Mouse (Mus musculus) heart, postnatal 10 days (tissue): ENCODE data around the gene Six5. TPM values are rescaled to one million over a fixed set of nuclear protein-coding genes. Genes with fewer than 3 reads are reported as not detected.

Experiments used
- DNase-seq, 2 experiments: peaks; one replicate each; pipeline ENCODE4 v3.0.0; 2021
- intact Hi-C: fragments of 180-260 bp; cut with DNase I; formaldehyde crosslinking; loops from one replicate; pipeline ENCODE4 v1.15.1; 2025
- total RNA-seq, 2 experiments: library from RNA; stranded (reverse); gene quantifications; 2 replicates each; pipeline ENCODE4 v1.2.3; 2021

The Six5 gene
- total RNA-seq, 2 experiments from 2014 or later = 7.9 to 11.2 TPM

- DNase-seq = peak; percentile 73 to 75
- intact Hi-C loops = no loop called here
Measured at GRCm38 (mm10) chr7:19094826-19095750, 694 bp downstream of the Six5 start.

GRCm38 (mm10) chr7:19095751-19096110 is 1.3 kb downstream of the Six5 start:
- intact Hi-C loops = no loop called here
- peak; percentile 80 for DNase-seq

- no peak for DNase-seq
- intact Hi-C loops = no loop called here
Measured at GRCm38 (mm10) chr7:19096421-19096976, 2.1 kb downstream of the Six5 start.

DNA sequence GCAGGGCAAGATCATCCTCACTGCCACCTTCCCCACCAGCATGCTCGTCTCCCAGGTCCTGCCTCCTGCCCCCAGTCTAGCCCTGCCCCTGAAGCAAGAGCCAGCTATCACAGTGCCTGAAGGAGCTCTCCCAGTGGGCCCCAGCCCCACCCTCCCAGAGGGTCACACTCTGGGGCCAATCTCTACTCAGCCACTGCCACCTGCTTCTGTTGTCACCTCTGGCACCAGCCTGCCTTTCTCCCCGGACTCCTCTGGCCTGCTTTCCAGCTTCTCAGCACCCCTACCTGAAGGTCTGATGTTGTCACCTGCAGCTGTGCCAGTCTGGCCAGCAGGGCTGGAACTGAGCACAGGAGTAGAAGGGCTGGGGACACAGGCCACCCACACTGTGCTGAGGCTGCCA is 2.8 kb downstream of the Six5 start:
- peak; percentile 55 to 58 for DNase-seq
- intact Hi-C loops = no loop called here

DNA sequence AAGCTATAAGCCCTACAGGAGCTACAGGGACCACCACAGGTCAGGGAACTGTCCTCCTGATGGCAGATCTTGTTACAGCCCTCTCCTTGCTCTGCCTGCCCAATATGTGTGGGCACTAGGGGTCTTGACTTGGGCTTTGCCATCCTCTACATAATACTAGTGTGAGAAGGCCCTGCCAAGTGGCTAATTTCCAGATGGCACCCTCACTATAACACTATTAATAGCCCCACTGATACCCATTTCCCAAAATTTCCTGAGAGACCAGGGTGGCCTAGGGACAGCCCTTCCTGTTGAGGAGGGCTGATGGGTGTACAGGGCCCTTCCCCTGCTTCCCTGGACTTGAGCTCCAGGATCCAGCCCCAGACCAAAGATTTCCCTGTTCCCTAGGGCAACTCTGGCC is 3.5 kb downstream of the Six5 start:
- intact Hi-C loops = no loop called here
- peak; percentile 84 to 85 for DNase-seq

- no peak for DNase-seq
- intact Hi-C loops = no loop called here
Measured at GRCm38 (mm10) chr7:19098811-19099210, 4.4 kb downstream of the Six5 start.

DNA sequence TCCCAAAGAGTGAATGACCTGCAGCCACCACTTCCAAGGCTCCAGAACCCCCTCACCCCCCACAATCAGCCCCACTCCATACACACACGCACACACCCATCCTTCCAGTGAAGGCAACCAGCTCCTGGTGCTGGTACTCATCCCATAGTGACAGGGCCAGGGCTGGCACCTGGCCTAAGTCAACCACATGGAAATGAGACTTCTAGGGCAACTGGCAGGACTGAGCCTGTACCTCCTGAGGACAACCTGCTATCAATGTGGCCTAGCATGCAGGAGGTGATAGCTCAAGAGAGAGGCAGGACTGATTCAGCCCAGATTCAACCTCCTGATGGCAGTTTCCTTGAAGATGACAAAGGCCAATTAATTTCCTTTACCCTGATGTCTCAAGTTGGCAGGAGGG is 5.9 kb downstream of the Six5 start:
- DNase-seq = no peak
- intact Hi-C loops = no loop called here

DNA sequence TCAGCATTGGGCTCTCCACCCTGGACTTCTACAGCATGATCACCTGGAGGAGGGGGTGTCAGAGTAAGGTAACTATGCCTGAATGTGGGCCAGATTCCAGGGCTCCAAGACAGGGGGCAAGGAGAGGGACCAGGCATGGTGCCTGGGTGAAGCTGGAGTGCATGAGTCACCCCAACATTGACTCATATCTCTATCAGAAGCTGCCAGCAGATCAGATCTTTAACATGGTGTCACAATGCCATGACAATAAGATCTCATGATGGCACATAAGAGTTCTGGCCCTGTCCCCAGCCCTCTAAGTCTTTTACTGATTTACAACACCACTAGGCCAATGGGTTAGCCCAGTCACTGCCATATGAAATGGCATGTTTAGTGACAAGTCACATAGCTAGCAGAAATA is 9.3 kb downstream of the Six5 start:
- no peak for DNase-seq
- intact Hi-C loops = no loop called here

GRCm38 (mm10) chr7:19104486-19104885 is 10.1 kb downstream of the Six5 start:
- intact Hi-C loops = no loop called here
- DNase-seq = no peak

- no peak for DNase-seq
- intact Hi-C loops = no loop called here
Measured at GRCm38 (mm10) chr7:19107436-19107835, 13.0 kb downstream of the Six5 start.

DNA sequence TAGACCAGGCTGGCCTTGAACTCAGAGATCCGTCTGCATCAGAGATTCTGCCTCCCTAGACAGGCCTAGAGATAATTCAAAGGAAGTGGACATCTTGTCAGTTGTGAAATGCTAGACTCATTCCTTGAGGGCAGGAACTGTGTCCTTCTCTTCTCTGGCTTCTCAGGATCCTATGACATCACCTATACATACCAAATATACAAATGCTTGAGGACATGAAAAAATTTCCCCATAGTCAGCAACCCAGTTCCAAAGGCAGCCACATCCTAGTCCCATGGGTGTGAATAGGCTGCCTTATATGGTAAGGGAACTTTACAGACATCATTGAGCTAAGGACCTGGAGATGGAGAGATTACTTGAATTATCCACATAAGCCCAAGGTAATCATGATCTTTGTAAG is 15.2 kb downstream of the Six5 start:
- intact Hi-C loops = no loop called here
- no peak for DNase-seq

DNA sequence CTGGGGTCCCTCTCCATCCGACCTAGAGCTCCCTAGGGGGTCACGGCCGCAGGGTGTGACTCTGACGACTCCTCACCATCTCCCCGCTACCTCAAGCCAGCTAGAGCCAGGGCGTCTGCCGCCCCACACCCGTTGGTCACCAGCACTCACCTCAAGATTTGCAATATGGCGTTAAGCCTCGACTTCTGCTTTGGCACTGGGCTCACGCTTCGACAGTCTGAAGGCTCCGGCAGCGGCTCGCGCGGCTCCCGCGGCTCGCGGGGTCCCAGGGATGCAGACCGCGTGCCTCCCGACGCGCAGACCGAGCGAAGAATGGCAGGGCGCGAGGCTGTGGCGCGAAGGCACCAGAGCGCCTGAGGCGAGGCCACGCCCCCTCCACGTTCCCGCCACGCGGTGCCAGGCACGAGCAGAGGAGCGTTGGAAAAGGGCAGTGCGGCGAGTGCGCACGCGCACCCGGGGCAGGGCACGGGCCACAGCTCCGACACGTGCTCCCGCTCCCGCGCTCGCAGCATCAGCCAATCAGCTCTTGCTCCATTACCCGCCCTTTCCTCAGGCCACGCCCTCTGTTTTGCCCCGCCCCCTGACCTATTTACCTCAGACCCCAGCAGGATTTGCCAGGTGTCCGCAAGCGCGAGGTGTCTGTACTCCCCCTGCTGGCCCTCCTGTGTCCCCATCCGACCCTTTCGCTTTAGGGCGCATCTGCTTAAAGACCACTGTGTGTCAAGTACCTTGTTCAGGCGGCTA is 23.8 kb downstream of the Six5 start, which contains the start of gene Gm4969:
Gene Gm4969 (minus strand): TSS at position 341 of the 744 bp plus-strand sequence.
- peak; percentile 43 to 65 for DNase-seq

GRCm38 (mm10) chr7:19119083-19119482 is 24.7 kb downstream of the Six5 start:
- intact Hi-C loops = no loop called here
- peak in 1 of 2 experiments; percentile 26 for DNase-seq

More for the DNA sequence above, 23.8 kb downstream of the Six5 start, which contains the start of gene Gm4969:
- intact Hi-C loops = no loop called here

DNA sequence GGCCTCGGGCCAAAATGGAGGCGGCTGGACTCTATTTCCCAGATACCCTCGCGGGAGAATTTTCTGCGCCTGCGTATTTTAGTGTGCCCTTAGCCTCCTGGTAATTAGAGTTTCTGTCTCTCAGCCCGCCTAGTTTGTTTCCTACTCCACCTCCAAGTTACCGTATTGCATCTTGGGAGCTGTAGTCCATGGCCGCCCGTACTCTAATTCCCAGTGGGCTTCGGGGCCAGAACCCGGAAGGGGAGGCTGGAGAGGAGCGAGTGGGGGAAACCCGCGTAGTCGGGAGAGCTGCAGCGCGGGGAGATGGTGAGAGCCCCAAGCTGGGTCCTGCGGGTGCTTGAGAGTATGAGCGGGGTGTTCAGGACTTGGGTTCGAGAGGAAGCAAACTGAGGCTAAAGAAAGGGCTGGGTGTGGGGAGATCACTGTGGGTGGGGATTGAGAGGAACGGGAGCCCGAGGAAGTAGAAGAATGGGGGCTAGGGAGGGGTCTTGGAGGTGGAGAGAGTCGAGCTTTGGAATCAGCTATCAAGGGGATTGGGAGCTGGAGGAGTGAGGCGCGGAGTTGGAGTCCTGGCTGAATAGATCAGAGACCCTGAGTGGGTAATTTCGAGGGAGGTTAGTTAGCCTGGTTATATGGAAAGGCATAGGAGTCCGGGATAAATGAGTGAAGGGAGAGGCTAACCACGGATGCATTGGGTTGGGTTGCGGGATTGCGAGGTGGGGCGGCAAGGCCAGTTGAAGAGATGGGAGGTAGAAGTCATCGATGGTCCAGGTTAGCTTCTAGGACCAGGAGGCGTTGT is 25.4 kb downstream of the Six5 start, which contains the start of gene Fbxo46:
Gene Fbxo46 (plus strand): TSS at position 229 of the 799 bp plus-strand sequence.
- DNase-seq = peak; percentile 97 to 98
- intact Hi-C loops = no loop called here

DNA sequence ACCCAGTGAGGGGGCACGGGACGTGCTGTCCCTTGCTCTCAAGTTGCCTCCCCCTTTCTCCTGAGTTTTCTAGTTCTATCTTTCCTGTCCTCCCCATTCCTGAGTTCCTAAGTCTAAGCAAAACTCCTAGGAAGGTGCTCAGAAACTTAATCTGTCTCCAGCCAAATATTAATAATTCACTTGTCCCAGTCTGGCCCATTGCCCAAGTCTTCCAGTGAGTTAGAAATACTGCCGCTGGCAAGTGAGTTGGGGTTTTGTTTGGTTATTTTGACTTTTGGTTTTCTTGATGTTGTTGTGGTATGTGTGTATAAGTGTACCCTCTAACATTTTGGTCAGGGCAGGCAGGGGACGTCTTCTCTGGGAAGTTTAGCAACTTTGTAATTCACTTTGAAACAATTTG is 27.3 kb downstream of the Six5 start:
- no peak for DNase-seq
- intact Hi-C loops = no loop called here

- intact Hi-C loops = no loop called here
- no peak for DNase-seq
Measured at GRCm38 (mm10) chr7:19124713-19125112, 30.3 kb downstream of the Six5 start.

DNA sequence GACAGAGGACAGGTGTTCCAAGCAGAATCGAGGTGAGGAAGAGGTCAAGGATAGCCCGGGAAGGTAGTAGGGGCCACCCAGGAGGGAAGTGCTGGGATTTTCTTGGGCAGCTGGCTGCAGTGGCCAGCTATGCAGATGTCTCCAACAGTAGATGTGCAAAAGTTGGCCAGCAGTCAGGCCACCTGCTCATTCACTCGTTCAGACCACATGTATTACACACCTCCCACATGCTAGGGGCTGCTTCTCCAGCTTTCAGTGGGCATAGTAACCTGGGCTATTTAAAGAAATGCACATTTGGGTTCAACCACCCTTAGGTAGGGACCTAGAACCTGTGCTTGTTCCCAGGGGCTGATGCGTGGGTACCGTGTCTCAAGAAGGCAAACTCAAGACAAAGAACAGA is 33.4 kb downstream of the Six5 start:
- DNase-seq = no peak
- intact Hi-C loops = no loop called here

GRCm38 (mm10) chr7:19129396-19129795 is 35.0 kb downstream of the Six5 start:
- DNase-seq = no peak
- intact Hi-C loops = no loop called here

DNA sequence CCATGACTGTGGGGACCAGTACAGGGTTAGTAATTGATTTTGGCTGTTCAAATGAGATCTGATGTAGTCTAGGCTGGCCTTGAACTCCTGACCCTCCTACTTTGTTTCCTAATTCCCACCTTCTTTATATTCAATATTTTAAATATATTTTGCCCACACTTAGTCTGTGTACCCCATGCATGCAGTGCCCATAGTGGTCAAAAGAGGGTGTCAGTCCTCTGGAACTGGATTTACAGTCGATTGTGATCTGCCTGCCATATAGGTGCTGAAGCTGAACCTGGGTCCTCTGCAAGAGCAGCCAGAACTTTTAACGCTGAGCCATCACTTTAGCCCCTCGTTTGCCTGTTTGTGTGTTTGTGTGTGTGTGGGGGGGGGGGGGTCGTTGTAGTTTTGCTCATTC is 36.3 kb downstream of the Six5 start:
- intact Hi-C loops = no loop called here
- DNase-seq = peak in 1 of 2 experiments; percentile 24

- intact Hi-C loops = no loop called here
- DNase-seq = peak; percentile 99
Measured at GRCm38 (mm10) chr7:19131324-19131848, 37.0 kb downstream of the Six5 start.
